Mouse (Mus musculus) stomach, postnatal 0 days (tissue): ENCODE measurements around the gene Gm9964.

ENCODE experiments used
- CTCF ChIP-seq: IDR thresholded peaks from 2 replicates; pipeline ENCODE4 v1.5.1; 2016; ENCODE audit warnings: antibody characterized with exemption, low read depth, mild to moderate bottlenecking, moderate library complexity
- EP300 ChIP-seq: optimal IDR thresholded peaks from 2 replicates; pipeline ENCODE3; 2016; ENCODE audit warnings: antibody characterized with exemption

GRCm38 (mm10) chr11:79319807-79320206 is 23.1 kb upstream of the Gm9964 start:
- TF ChIP-seq CTCF = no peak
- no peak for TF ChIP-seq EP300
